ENCODE assay signal across 8 mouse cellular contexts in genomic region chr2:165906332-165906945, GRCm38 (mm10). TPM values are rescaled to one million over a fixed set of nuclear protein-coding genes. Genes with fewer than 3 reads are reported as not detected.
DNase-seq lines count a peak whose midpoint lies in the region; ATAC-seq and TF ChIP-seq lines count a peak whose summit lies in the region.

No protein-coding gene starts in this region.

- peak; percentile 75 for ATAC-seq in lung, embryonic 14.5 days (ENCODE audit: insufficient read depth)
- ATAC-seq in heart, embryonic 14.5 days (ENCODE audit: insufficient number of reproducible peaks, insufficient read depth, low FRiP score, low read depth), result no peak
- ATAC-seq in limb, embryonic 12.5 days (ENCODE audit: insufficient number of reproducible peaks, insufficient read depth, low FRiP score, low TSS enrichment, low read depth), result 0 out of 2 replicates have a peak, but pooled peaks have one; percentile 2

- H3K4me3 ChIP-seq in lung, embryonic 14.5 days (ENCODE audit: low read depth, low read length), result no peak overlapping the region
- no peak overlapping the region for H3K4me3 ChIP-seq in heart, embryonic 14.5 days (ENCODE audit: control insufficient read depth in 1 of 2, insufficient read depth in 1 of 2, low read depth in 1 of 2, low read length in 2 of 2)
- no peak overlapping the region for H3K4me3 ChIP-seq in limb, embryonic 12.5 days (replicated peaks)

- H3K4me2 ChIP-seq in lung, embryonic 14.5 days, result 0 out of 2 replicates have a peak overlapping the region, but pooled peaks have one; percentile 5
- peak overlapping the region; percentile 27 for H3K4me2 ChIP-seq in heart, embryonic 14.5 days (ENCODE audit: low read length)
- H3K4me2 ChIP-seq in limb, embryonic 12.5 days, result no peak overlapping the region

- H3K27me3 ChIP-seq in lung, embryonic 14.5 days (ENCODE audit: insufficient read depth, low read length), result no peaks in the 10 kb centered on the region
- H3K27me3 ChIP-seq in heart, embryonic 14.5 days (ENCODE audit: control insufficient read depth, insufficient read depth, low read length), result no peaks in the 10 kb centered on the region
- no peaks in the 10 kb centered on the region for H3K27me3 ChIP-seq in limb, embryonic 12.5 days

- H3K9me3 ChIP-seq in lung, embryonic 14.5 days (ENCODE audit: low read depth, low read length), result no peaks in the 10 kb centered on the region
- no peaks in the 10 kb centered on the region for H3K9me3 ChIP-seq in heart, embryonic 14.5 days (ENCODE audit: control insufficient read depth, low read length)
- H3K9me3 ChIP-seq in limb, embryonic 12.5 days, result no peaks in the 10 kb centered on the region

- H3K27ac ChIP-seq in lung, embryonic 14.5 days (ENCODE audit: low read depth), result peak overlapping the region; percentile 77
- H3K27ac ChIP-seq in heart, embryonic 14.5 days (replicated peaks in 1 of 2; ENCODE audit: control insufficient read depth in 1 of 2, insufficient read depth in 1 of 2, low read depth in 2 of 2, low read length in 2 of 2), result peak overlapping the region in 1 of 2 experiments; percentile 37; a peak in 1 of 4 replicates
- peak overlapping the region; percentile 42; the same call in 1 of the 2 replicates for H3K27ac ChIP-seq in limb, embryonic 12.5 days

- H3K4me1 ChIP-seq in lung, embryonic 14.5 days (ENCODE audit: insufficient read depth), result peaks cover 12% of the 10 kb centered on the region
- peaks cover 8 to 21% of the 10 kb centered on the region in 2 experiments for H3K4me1 ChIP-seq in heart, embryonic 14.5 days (ENCODE audit: control insufficient read depth in 2 of 2, insufficient read depth in 2 of 2, low read length in 2 of 2)
- H3K4me1 ChIP-seq in limb, embryonic 12.5 days (replicated peaks), result peaks cover 9% of the 10 kb centered on the region; the same call in 1 of the 2 replicates

- no peaks in the 10 kb centered on the region for H3K36me3 ChIP-seq in lung, embryonic 14.5 days (ENCODE audit: insufficient read depth)
- no peaks in the 10 kb centered on the region for H3K36me3 ChIP-seq in heart, embryonic 14.5 days (ENCODE audit: control insufficient read depth, insufficient read depth, low read length)
- H3K36me3 ChIP-seq in limb, embryonic 12.5 days, result no peaks in the 10 kb centered on the region

- H3K9ac ChIP-seq in lung, embryonic 14.5 days, result 0 out of 2 replicates have a peak overlapping the region, but pooled peaks have one; percentile 0
- H3K9ac ChIP-seq in heart, embryonic 14.5 days (ENCODE audit: low read length), result peak overlapping the region; percentile 30; the same call in 1 of the 2 replicates
- no peak overlapping the region for H3K9ac ChIP-seq in limb, embryonic 12.5 days (replicated peaks)

- no peak for TF ChIP-seq CTCF in lung, embryonic 14.5 days (IDR thresholded peaks at IDR 0.05; ENCODE audit: low read depth)

- peak; percentile 80 for DNase-seq in lung, embryonic 14.5 days
- DNase-seq in lung, adult 18-20 months, result no peak
- peak; percentile 45 for DNase-seq in cerebellum, adult 8-10 months
- DNase-seq in yolk sac, embryonic 10.5 days (ENCODE audit: low spot score), result peak; percentile 85
- no peak for DNase-seq in frontal cortex, postnatal 14 days (ENCODE audit: low spot score in 2 of 2)
- no peak for DNase-seq in right cerebral cortex, postnatal 36 days (ENCODE audit: low spot score in 2 of 2)

- 13% methylated on average over 15 of the region's 15 CpGs for WGBS in lung, embryonic 14.5 days
- WGBS in heart, embryonic 14.5 days, result 17% methylated on average over 15 of the region's 15 CpGs
- 29% methylated on average over 15 of the region's 15 CpGs for WGBS in limb, embryonic 12.5 days

RNA-seq across cellular contexts. Expression of gene Zmynd8, which starts 7.6 kb away (rescaled TPM):
- polyA plus RNA-seq in lung, embryonic 14.5 days (2014; fragmentation: Nextera tagmentation; extraction: Ambion mirVana), result 40.5 and 46.0 TPM in 2 replicates
- 35.9 and 38.0 TPM in 2 replicates for polyA plus RNA-seq in heart, embryonic 14.5 days (2014; fragmentation: Nextera tagmentation; extraction: Ambion mirVana)
- polyA plus RNA-seq in limb, embryonic 12.5 days (2016; fragmentation: Nextera tagmentation; extraction: Ambion mirVana), result 55.3 and 57.0 TPM in 2 replicates

Comparison
In these comparisons a context has a peak if more than half of its experiments do, and no peak if none do; other contexts are left out.
1. DNase-seq: peak in lung, embryonic 14.5 days (single experiment), cerebellum, adult 8-10 months (single experiment) and yolk sac, embryonic 10.5 days (single experiment); none in lung, adult 18-20 months (0 of 2), frontal cortex, postnatal 14 days (0 of 2) and right cerebral cortex, postnatal 36 days (0 of 2).